Mouse (Mus musculus) liver, embryonic 12.5 days (tissue): Measurements from ENCODE around the gene Slc6a4. TPM values are rescaled to one million over a fixed set of nuclear protein-coding genes. Genes with fewer than 3 reads are reported as not detected.
"Not testable (repeated sequence)": the region's sequence is repeated elsewhere in the genome, so short reads cannot be mapped to it uniquely, and the experiment has no call there.

ENCODE experiments used
- ATAC-seq: fragments of 200-750 bp; cut with Nextera tagmentation; 2 replicates; pipeline ENCODE4 v1.8.0; 2017; ENCODE audit warnings: moderate number of reproducible peaks, mild to moderate bottlenecking, moderate library complexity
- H3K27ac ChIP-seq: fragments of 300-500 bp; sonication (generic); 2 replicates; pipeline ENCODE4 v1.5.1; 2016; ENCODE audit warnings: mild to moderate bottlenecking
- H3K27me3 ChIP-seq: fragments of 300-500 bp; sonication (generic); replicated peaks from 2 replicates; pipeline ENCODE4 v1.6.1; 2016; ENCODE audit warnings: mild to moderate bottlenecking, moderate library complexity
- H3K36me3 ChIP-seq: fragments of 300-500 bp; sonication (generic); 2 replicates; pipeline ENCODE4 v1.6.1; 2016; ENCODE audit warnings: mild to moderate bottlenecking, moderate library complexity
- H3K4me1 ChIP-seq: fragments of 300-500 bp; sonication (generic); 2 replicates; pipeline ENCODE4 v1.6.1; 2016
- H3K4me2 ChIP-seq: fragments of 300-500 bp; sonication (generic); 2 replicates; pipeline ENCODE4 v1.6.1; 2016; ENCODE audit warnings: mild to moderate bottlenecking, moderate library complexity
- H3K4me3 ChIP-seq: fragments of 300-500 bp; sonication (generic); 2 replicates; pipeline ENCODE4 v1.5.1; 2016; ENCODE audit warnings: mild to moderate bottlenecking, moderate library complexity
- H3K9ac ChIP-seq: fragments of 300-500 bp; sonication (generic); 2 replicates; pipeline ENCODE4 v1.6.1; 2016; ENCODE audit warnings: mild to moderate bottlenecking, moderate library complexity
- H3K9me3 ChIP-seq: fragments of 300-500 bp; sonication (generic); replicated peaks from 2 replicates; pipeline ENCODE4 v1.6.1; 2016; ENCODE audit warnings: mild to moderate bottlenecking, moderate library complexity
- WGBS: fragments of 180-500 bp; shearing (Covaris S2); methylation state at CpG from one replicate; pipeline ENCODE4 v1.1.7; 2016; ENCODE audit not compliant: insufficient replicate concordance; 5-methylcytosine and 5-hydroxymethylcytosine counted together
- polyA plus RNA-seq: library from polyadenylated mRNA; unstranded; fragments of >200 nt; fragmentation: Nextera tagmentation; extraction: Ambion mirVana; gene quantifications from 2 replicates; pipeline ENCODE4 v1.2.1, GENCODE M21; 2016

Slc6a4 gene
- polyA plus RNA-seq, 1 experiment from 2014 or later, result 2.8 TPM

DNA sequence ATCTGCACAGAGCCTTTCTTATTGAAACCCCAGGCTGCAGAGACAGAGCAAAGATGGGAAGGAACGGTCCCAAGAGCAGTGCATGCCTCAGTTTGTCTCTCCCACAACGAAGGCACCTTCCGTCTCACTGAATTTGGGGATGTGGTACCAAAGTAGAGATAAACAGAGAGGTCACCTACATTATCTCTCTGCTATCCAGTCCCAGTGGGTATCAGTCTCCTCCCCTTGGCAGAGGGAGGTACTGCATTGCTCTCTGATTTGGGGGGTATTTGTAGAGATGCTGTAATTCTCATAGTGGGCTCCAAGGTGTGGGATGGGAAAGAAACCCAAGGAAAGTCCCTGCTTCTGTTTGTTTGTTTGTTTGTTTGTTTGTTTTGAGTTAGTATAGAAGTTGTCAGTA is 28.2 kb downstream of the Slc6a4 start:
- no peak overlapping the region for H3K9ac ChIP-seq
- no peak overlapping the region for H3K4me2 ChIP-seq
- no peak overlapping the region for H3K27ac ChIP-seq
- no peak for ATAC-seq
- H3K4me1 ChIP-seq, result no peaks in the 10 kb centered on the region
- 51% methylated on average over 3 of the region's 3 CpGs for WGBS
- no peaks in the 10 kb centered on the region for H3K9me3 ChIP-seq
- no peaks in the 10 kb centered on the region for H3K36me3 ChIP-seq
- H3K27me3 ChIP-seq, result peaks cover 1% of the 10 kb centered on the region; the same call in 1 of the 2 replicates
- H3K4me3 ChIP-seq, result no peak overlapping the region

DNA sequence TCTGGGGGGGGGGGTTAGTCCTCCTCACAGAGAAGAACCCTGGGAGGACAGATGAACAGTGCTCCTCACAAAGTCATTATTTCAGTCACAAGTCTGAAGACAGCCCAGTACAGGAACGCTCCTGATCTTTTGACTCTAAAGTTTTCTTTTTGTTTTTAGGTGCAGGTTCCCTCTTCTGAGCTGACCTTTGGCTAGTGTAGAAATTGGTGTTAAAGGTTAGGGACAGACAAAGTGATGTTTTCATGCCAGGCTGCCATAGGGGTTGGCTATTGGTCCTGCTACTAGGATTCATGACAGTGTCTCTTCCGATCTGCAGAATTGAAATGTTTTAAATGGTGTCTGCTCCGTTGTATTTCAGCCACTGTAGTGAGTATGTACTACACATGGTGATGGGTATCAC is 29.8 kb downstream of the Slc6a4 start:
- H3K36me3 ChIP-seq, result no peaks in the 10 kb centered on the region
- no peaks in the 10 kb centered on the region for H3K4me1 ChIP-seq
- no peak overlapping the region for H3K4me2 ChIP-seq
- H3K4me3 ChIP-seq, result no peak overlapping the region
- WGBS, result 79% methylated on average over 3 of the region's 3 CpGs
- H3K9me3 ChIP-seq, result no peaks in the 10 kb centered on the region
- peaks cover 4% of the 10 kb centered on the region; the same call in 1 of the 2 replicates for H3K27me3 ChIP-seq
- no peak overlapping the region for H3K9ac ChIP-seq
- ATAC-seq, result no peak
- H3K27ac ChIP-seq, result no peak overlapping the region

DNA sequence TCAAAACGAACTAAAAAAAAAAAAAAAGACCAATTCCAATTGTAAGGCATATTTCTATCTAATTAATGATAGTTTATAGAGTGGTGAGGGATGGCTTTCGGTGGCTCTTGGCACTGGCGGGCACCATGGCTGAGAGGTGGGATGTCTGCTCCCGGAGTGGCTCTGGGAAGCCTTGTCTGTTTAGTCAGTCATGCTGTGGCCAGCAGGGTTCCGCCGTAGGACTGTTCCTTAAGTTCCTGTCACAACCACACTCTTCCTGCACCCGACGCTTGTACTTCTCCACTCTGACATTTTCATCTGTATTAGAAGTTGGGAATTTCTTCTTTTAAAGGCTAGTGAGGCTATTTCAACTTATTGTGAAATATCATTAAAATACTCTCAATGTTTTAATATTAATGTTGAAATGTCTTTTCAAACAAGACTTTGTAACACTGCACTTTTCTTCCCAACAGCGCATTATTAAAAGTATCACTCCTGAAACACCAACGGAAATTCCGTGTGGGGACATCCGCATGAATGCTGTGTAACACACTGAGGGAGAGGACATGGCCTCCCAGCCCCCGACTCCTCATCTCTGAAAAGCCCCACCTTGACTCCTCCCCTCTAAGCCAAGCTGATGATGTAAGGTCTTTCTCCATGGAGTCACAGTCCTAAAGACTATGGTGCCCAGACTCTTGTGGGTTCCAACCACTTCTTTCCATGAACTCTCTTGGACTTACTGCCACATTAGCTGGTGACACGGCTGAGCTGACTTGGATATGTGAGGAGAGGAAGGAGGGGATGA is 32.9 kb downstream of the Slc6a4 start:
- Histone ChIP-seq H3K9ac (no peak overlapping the region), H3K4me1 (no peaks in the 10 kb centered on the region), H3K4me3 (no peak overlapping the region), H3K9me3 (no peaks in the 10 kb centered on the region), H3K36me3 (no peaks in the 10 kb centered on the region), H3K4me2 (no peak overlapping the region), H3K27me3 (peaks cover 4% of the 10 kb centered on the region; the same call in 1 of the 2 replicates), H3K27ac (no peak overlapping the region)
- ATAC-seq, result no peak
- 42% methylated on average over 14 of the region's 14 CpGs for WGBS

DNA sequence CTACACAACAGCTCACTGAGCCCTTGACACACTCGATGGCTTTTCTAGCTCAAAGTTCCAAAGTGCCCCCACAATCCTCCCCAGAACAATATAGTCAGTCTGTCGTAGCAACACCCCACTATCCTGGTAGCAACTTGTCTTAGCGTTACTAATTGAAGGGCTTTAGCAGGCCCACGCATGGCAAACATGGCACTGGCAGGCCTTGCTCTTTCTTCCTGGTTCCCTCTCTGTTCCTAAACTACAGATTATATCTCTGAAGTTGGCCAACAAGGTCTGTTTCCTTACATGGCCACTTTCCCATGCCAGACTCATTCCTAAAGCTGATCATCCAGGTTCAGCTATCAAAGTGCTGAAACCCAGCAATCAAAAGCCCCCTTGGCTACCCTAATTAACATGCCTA is 43.5 kb downstream of the Slc6a4 start:
- 72% methylated on average over 4 of the region's 4 CpGs for WGBS
- Histone ChIP-seq H3K4me2 (no peak overlapping the region), H3K27me3 (no peaks in the 10 kb centered on the region), H3K9ac (no peak overlapping the region), H3K4me1 (no peaks in the 10 kb centered on the region), H3K27ac (no peak overlapping the region), H3K9me3 (no peaks in the 10 kb centered on the region), H3K36me3 (peaks cover 21% of the 10 kb centered on the region), H3K4me3 (no peak overlapping the region)
- no peak for ATAC-seq

DNA sequence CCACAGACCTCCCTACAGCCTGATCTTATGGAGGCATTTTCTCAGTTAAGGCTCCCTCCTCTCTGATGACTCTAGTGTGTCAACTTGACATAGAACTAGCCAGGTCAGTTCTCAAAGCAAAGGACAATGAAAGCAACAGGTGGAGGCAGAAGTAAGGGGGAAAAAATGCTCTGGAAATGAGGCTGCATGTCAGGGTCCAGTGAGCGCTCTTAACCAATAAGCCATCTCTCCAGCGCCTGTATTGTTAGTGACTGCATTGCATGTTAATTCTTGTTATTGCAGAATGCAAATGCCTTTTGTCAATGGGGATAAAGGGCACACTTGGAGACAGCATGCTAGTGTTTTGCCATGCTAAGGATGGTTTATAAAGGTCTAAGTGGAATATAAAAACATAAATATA is 44.4 kb downstream of the Slc6a4 start:
- Histone ChIP-seq H3K4me2 (no peak overlapping the region), H3K4me3 (no peak overlapping the region), H3K9me3 (no peaks in the 10 kb centered on the region), H3K9ac (no peak overlapping the region), H3K27me3 (no peaks in the 10 kb centered on the region), H3K27ac (no peak overlapping the region), H3K36me3 (peaks cover 26% of the 10 kb centered on the region), H3K4me1 (no peaks in the 10 kb centered on the region)
- WGBS, result 88% methylated on average over 2 of the region's 2 CpGs
- ATAC-seq, result no peak

DNA sequence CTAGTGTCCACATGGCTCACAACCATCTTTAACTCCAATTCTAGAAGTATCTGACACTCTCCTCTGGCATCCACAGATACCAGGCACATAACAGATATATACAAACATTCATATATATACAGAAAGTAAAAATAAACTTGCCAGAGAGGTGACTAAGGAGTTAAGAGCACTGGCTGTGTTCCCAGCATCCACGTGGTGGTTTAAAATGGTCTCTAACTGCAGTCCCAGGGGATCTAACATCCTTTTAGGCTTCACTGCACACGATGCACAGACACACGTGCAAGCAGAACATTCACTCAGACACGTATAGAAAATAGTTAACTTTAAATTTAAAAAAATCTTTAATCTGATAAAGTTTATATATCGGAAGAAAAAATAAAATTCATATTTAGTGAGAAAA is 63.5 kb downstream of the Slc6a4 start:
- peaks cover 7% of the 10 kb centered on the region; the same call in 1 of the 2 replicates for H3K36me3 ChIP-seq
- WGBS, result 74% methylated on average over 5 of the region's 5 CpGs
- ATAC-seq, result no peak
- H3K4me3 ChIP-seq, result no peak overlapping the region
- no peaks in the 10 kb centered on the region for H3K27me3 ChIP-seq
- no peak overlapping the region for H3K9ac ChIP-seq
- H3K4me2 ChIP-seq, result no peak overlapping the region
- H3K4me1 ChIP-seq, result peaks cover 8% of the 10 kb centered on the region; the same call in 1 of the 2 replicates
- H3K27ac ChIP-seq, result no peak overlapping the region
- H3K9me3 ChIP-seq, result no peaks in the 10 kb centered on the region

DNA sequence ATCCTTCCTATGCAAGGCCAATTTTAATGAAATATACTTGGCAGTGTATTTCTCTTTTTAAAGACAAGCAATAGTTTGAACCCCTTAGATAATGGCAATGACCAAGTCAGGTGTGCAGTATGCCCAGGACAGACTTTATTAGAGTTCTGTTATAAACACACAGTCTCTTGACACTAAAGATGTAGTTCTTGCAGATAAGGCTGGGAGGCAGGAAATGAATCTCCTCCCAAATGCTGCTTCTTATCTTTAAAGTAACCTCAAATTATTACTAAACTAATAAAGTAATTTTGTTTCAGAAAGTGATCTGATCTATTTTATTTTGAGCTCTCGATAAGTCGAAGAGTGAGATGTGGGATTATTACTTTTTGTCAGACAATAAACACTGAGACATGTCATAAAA is 65.0 kb downstream of the Slc6a4 start:
- no peak overlapping the region for H3K9ac ChIP-seq
- no peak overlapping the region for H3K4me2 ChIP-seq
- no peaks in the 10 kb centered on the region for H3K9me3 ChIP-seq
- no peaks in the 10 kb centered on the region for H3K27me3 ChIP-seq
- no peak overlapping the region for H3K4me3 ChIP-seq
- peaks cover 7% of the 10 kb centered on the region; the same call in 1 of the 2 replicates for H3K36me3 ChIP-seq
- 75% methylated on average over 2 of the region's 2 CpGs for WGBS
- H3K4me1 ChIP-seq, result peaks cover 8% of the 10 kb centered on the region; the same call in 1 of the 2 replicates
- H3K27ac ChIP-seq, result no peak overlapping the region
- no peak for ATAC-seq

DNA sequence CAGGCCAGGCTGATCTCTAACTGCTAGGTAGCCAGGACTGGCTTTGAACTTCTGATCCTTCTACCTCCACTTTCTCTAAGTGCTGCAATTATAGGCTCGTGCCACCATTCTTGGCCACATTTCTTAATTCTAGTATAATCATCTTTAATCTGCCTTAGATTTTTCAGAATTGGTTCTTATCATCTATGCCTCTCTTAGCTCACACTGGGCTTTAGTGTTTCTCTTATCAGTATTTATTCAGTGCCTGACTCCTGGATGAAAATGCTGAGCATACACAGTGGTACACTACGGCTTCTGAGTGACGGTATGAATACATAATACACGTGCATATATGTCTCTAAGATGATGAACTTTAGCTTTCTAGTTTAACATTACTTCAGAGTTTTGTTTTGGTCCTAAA is 70.4 kb downstream of the Slc6a4 start:
- H3K27me3 ChIP-seq, result no peaks in the 10 kb centered on the region

DNA sequence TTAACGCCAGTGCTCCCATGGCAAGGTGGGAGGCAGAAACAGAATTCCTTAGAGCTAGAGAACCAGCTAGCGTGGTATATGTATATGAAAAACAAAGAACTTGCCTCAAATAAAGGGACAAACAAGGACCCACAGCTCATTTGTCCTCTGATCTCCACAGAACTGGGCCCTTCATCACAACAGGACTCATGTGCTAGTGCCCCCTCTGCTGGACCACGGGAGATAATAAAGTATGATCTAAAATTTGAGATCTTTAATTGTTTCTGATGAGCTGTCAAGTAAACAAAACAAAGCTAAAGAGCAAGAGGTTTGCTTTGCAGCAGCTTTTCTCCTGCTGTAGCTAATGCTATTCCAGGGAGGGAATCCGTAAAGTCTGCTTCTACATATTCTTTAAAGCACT is 72.3 kb downstream of the Slc6a4 start:
- Histone ChIP-seq H3K36me3 (peaks cover 54% of the 10 kb centered on the region), H3K4me2 (no peak overlapping the region), H3K9me3 (no peaks in the 10 kb centered on the region), H3K27me3 (no peaks in the 10 kb centered on the region), H3K9ac (no peak overlapping the region), H3K4me3 (no peak overlapping the region), H3K27ac (no peak overlapping the region), H3K4me1 (peaks cover 11% of the 10 kb centered on the region; the same call in 1 of the 2 replicates)
- no peak for ATAC-seq
- 69% methylated on average over 4 of the region's 4 CpGs for WGBS

More for the DNA sequence above, 70.4 kb downstream of the Slc6a4 start:
- Histone ChIP-seq H3K27ac (no peak overlapping the region), H3K9me3 (no peaks in the 10 kb centered on the region), H3K4me3 (no peak overlapping the region), H3K4me1 (peaks cover 16% of the 10 kb centered on the region), H3K9ac (no peak overlapping the region), H3K4me2 (no peak overlapping the region), H3K36me3 (peaks cover 35% of the 10 kb centered on the region)
- WGBS, result 76% methylated on average over 4 of the region's 4 CpGs
- no peak for ATAC-seq

DNA sequence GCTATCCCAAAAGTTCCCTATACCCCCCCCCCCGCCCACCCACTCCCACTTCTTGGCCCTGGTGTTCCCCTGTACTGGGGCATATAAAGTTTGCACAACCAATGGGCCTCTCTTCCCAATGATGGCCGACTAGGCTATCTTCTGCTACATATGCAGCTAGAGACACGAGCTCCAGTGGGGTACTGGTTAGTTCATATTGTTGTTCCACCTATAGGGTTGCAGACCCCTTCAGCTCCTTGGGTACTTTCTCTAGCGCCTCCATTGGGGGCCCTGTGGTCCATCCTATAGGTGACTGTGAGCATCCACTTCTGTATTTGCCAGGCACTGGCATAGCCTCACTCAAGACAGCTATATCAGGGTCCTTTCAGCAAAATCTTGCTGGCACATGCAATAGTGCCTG is 78.9 kb downstream of the Slc6a4 start:
- 52% methylated on average over 4 of the region's 4 CpGs for whole genome bisulfite sequencing
- Histone ChIP-seq H3K9ac (peak overlapping the region; percentile 83), H3K4me3 (peak overlapping the region; percentile 91), H3K4me1 (peaks cover 20% of the 10 kb centered on the region), H3K36me3 (peaks cover 38% of the 10 kb centered on the region), H3K4me2 (peak overlapping the region; percentile 84), H3K27me3 (peaks cover 21% of the 10 kb centered on the region), H3K27ac (peak overlapping the region; percentile 88)
- not testable (repeated sequence) for H3K9me3 ChIP-seq, ATAC-seq

DNA sequence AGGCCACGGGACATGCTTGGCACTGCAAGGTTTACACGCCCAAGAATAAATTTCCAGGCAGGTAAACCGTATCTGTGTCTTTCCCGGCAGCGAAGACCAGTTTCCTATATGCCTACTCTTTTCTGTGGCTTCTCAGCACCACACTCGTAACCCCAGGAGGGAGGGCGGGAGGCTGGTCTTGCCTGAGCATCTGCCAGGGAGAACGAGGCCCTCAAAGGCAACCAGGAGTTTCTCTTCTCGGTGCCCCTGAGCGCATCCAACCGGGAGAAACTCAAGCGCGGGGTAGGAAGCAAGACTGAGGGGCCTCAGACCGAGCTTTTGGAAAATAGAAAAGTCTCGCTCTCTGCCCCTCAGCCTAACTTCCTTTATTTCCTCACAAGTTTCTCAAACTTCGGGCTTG is 79.4 kb downstream of the Slc6a4 start:
- H3K4me1 ChIP-seq, result peaks cover 20% of the 10 kb centered on the region
- H3K36me3 ChIP-seq, result peaks cover 34% of the 10 kb centered on the region
- ATAC-seq, result peak; percentile 45
- peak overlapping the region; percentile 91 for H3K4me3 ChIP-seq
- H3K9me3 ChIP-seq, result no peaks in the 10 kb centered on the region
- 2% methylated on average over 16 of the region's 16 CpGs for WGBS
- H3K27ac ChIP-seq, result peak overlapping the region; percentile 88
- H3K4me2 ChIP-seq, result peak overlapping the region; percentile 84
- H3K9ac ChIP-seq, result peak overlapping the region; percentile 83
- peaks cover 21% of the 10 kb centered on the region for H3K27me3 ChIP-seq

DNA sequence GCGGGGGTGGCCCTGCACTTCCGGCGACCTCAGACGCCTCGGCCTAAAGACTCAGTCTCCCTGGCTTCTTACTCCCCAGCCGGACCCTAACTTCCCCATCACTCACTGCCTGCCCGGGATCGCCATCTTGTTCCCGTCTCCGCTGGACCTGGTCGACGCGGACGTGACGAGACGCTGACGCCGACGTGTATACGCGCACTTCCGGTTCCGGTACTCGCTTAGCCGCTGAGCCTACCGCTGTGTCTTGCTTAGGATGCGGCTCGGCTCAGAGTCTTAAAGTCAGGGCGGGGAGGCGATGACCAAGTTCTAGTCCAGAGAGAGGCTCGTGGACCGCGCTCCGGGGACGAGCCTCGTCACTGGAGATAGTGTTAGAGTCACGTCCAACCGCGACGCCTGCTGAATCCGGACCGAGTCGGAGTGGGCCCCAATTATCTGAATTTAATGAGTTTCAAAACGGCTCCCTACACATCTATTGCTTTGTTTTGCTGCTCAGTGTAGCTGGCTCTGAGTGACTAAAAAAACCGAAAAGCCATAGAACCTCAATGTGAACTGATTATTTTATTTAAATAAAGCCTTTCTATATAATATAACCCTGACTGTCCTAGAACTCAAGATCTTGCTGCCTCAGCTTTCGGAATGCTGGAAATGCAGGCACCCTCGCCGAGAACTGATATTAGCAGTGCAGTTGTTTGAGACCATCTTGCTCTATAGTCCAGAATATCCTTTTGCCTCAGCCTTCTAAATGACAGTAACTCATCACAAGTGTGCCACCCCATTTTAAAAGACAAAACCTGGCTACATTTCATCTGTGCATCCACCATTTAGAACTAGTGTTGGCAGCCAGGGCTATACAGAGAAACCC is 80.1 kb downstream of the Slc6a4 start, which contains the start of gene Nsrp1:
TSS of gene Nsrp1 (minus strand) at position 163 of the 862 bp plus-strand sequence.
- 4% methylated on average over 48 of the region's 48 CpGs for WGBS
- peaks cover 28% of the 10 kb centered on the region for H3K36me3 ChIP-seq
- H3K9ac ChIP-seq, result peak within 1 kb of the TSS; percentile 83
- peaks cover 21% of the 10 kb centered on the region for H3K27me3 ChIP-seq
- peak within 1 kb of the TSS; percentile 84 for H3K4me2 ChIP-seq
- peak within 1 kb of the TSS; percentile 88 for H3K27ac ChIP-seq
- H3K9me3 ChIP-seq, result no peaks in the 10 kb centered on the region
- ATAC-seq, result peak; percentile 98
- H3K4me3 ChIP-seq, result peak within 1 kb of the TSS; percentile 91
- H3K4me1 ChIP-seq, result peaks cover 20% of the 10 kb centered on the region
